Mouse (Mus musculus): ENCODE results near the gene Ereg. TPM values are rescaled to one million over a fixed set of nuclear protein-coding genes. Genes with fewer than 3 reads are reported as not detected.

Ereg gene
- total and polyA plus RNA-seq, 3 experiments, result not detected

GRCm38 (mm10) chr5:91074026-91074425 lies 396 bp upstream of the Ereg start:
- H3K4me3 ChIP-seq (replicated peaks in 1 of 3; ENCODE audit: low read depth in 2 of 3, low read length in 2 of 3, poor library complexity in 1 of 3), result no peak overlapping the region
- dilution Hi-C loops (cut with MboI; ENCODE audit: extremely low pct_ligation_motif_present, extremely low pct_unique_long_range_greater_than_20kb, low sequenced_read_pairs), result no loop called here
- no peak overlapping the region for H3K4me2 ChIP-seq (ENCODE audit: insufficient read depth, low read depth, poor library complexity, severe bottlenecking)

GRCm38 (mm10) chr5:91075021-91075420 lies 599 bp downstream of the Ereg start:
- in situ Hi-C loops (cut with MboI; ENCODE audit: low pct_ligation_motif_present, low pct_unique_long_range_greater_than_20kb, low sequenced_read_pairs), result no loop called here

More at GRCm38 (mm10) chr5:91074026-91074425, 396 bp upstream of the Ereg start:
- Histone ChIP-seq H3K27me3 (replicated peaks) (no peaks in the 10 kb centered on the region), H3K36me3 (replicated peaks in 1 of 2; ENCODE audit: control insufficient read depth in 1 of 2, insufficient read depth in 1 of 2, low read length in 1 of 2) (no peaks in the 10 kb centered on the region), H3K79me2 (replicated peaks; ENCODE audit: control insufficient read depth, extremely low read depth, insufficient read depth, poor library complexity, severe bottlenecking) (no peaks in the 10 kb centered on the region), H3K9me3 (replicated peaks; ENCODE audit: low read length) (no peaks in the 10 kb centered on the region), H3K4me1 (ENCODE audit: control insufficient read depth in 1 of 2, insufficient read depth in 2 of 2) (peaks cover 0 to 4% of the 10 kb centered on the region in 2 experiments; a peak in 1 of 4 replicates), H3K27ac (ENCODE audit: insufficient read depth, low read depth) (no peak overlapping the region), H3K9ac (ENCODE audit: insufficient read depth, low read depth) (no peak overlapping the region)
- TF ChIP-seq MXI1 (IDR thresholded peaks at IDR 0.05; ENCODE audit: low read depth, low read length) (no peak), TCF12 (IDR thresholded peaks at IDR 0.05; ENCODE audit: low read depth, low read length) (no peak), HCFC1 (IDR thresholded peaks at IDR 0.05; ENCODE audit: low read depth, low read length) (no peak), JUN (IDR thresholded peaks at IDR 0.05; ENCODE audit: insufficient read depth, low read depth, low read length) (no peak), ETS1 (conservative IDR thresholded peaks at IDR 0.05; ENCODE audit: low read depth, low read length) (no peak), RCOR1 (conservative IDR thresholded peaks at IDR 0.05; ENCODE audit: low read depth, low read length) (no peak), USF1 (IDR thresholded peaks at IDR 0.05; ENCODE audit: low read depth, low read length) (no peak)
- DNase-seq (ENCODE audit: extremely low read depth), result no peak
- in situ Hi-C loops (cut with MboI; ENCODE audit: low pct_ligation_motif_present, low pct_unique_long_range_greater_than_20kb, low sequenced_read_pairs), result no loop called here

More at GRCm38 (mm10) chr5:91075021-91075420, 599 bp downstream of the Ereg start:
- Histone ChIP-seq H3K27ac (ENCODE audit: insufficient read depth, low read depth) (no peak overlapping the region), H3K79me2 (replicated peaks; ENCODE audit: control insufficient read depth, extremely low read depth, insufficient read depth, poor library complexity, severe bottlenecking) (no peaks in the 10 kb centered on the region), H3K9ac (ENCODE audit: insufficient read depth, low read depth) (no peak overlapping the region), H3K27me3 (replicated peaks) (no peaks in the 10 kb centered on the region), H3K4me2 (ENCODE audit: insufficient read depth, low read depth, poor library complexity, severe bottlenecking) (no peak overlapping the region), H3K36me3 (replicated peaks in 1 of 2; ENCODE audit: control insufficient read depth in 1 of 2, insufficient read depth in 1 of 2, low read length in 1 of 2) (no peaks in the 10 kb centered on the region), H3K9me3 (replicated peaks; ENCODE audit: low read length) (no peaks in the 10 kb centered on the region), H3K4me1 (ENCODE audit: control insufficient read depth in 1 of 2, insufficient read depth in 2 of 2) (peaks cover 0 to 4% of the 10 kb centered on the region in 2 experiments; a peak in 1 of 4 replicates), H3K4me3 (replicated peaks in 1 of 3; ENCODE audit: low read depth in 2 of 3, low read length in 2 of 3, poor library complexity in 1 of 3) (no peak overlapping the region)
- TF ChIP-seq ZC3H11A (IDR thresholded peaks at IDR 0.05; ENCODE audit: low read depth, low read length) (no peak), MAZ (IDR thresholded peaks at IDR 0.05; ENCODE audit: low read depth, low read length) (no peak), IRF4 (IDR thresholded peaks at IDR 0.05; ENCODE audit: low read depth, low read length) (no peak), RCOR1 (conservative IDR thresholded peaks at IDR 0.05; ENCODE audit: low read depth, low read length) (no peak), BHLHE40 (IDR thresholded peaks at IDR 0.05; ENCODE audit: low read depth, low read length) (no peak), MXI1 (IDR thresholded peaks at IDR 0.05; ENCODE audit: low read depth, low read length) (no peak), MYC (IDR thresholded peaks at IDR 0.05; ENCODE audit: low read depth, low read length) (no peak), TCF12 (IDR thresholded peaks at IDR 0.05; ENCODE audit: low read depth, low read length) (no peak), SIN3A (IDR thresholded peaks at IDR 0.05; ENCODE audit: low read length) (no peak), KAT2A (IDR thresholded peaks at IDR 0.05; ENCODE audit: insufficient replicate concordance, low read length) (no peak), POLR2AphosphoS2 (IDR thresholded peaks at IDR 0.05; ENCODE audit: low read depth, low read length) (no peak), PAX5 (IDR thresholded peaks at IDR 0.05; ENCODE audit: low read length) (no peak), MAX (IDR thresholded peaks at IDR 0.05; ENCODE audit: low read length) (no peak), SMC3 (IDR thresholded peaks at IDR 0.05; ENCODE audit: low read depth, low read length) (no peak), ELF1 (IDR thresholded peaks at IDR 0.05; ENCODE audit: low read depth, low read length) (no peak), CHD2 (IDR thresholded peaks at IDR 0.05; ENCODE audit: low read length) (no peak), MAFK (IDR thresholded peaks at IDR 0.05; ENCODE audit: insufficient replicate concordance, low read length) (no peak), ZNF384 (IDR thresholded peaks at IDR 0.05; ENCODE audit: low read depth, low read length) (no peak)
- dilution Hi-C loops (cut with MboI; ENCODE audit: extremely low pct_ligation_motif_present, extremely low pct_unique_long_range_greater_than_20kb, low sequenced_read_pairs), result no loop called here
- no peak for DNase-seq (ENCODE audit: extremely low read depth)
